Mouse (Mus musculus): Measurements from ENCODE around the gene Hnrnpdl. TPM values are rescaled to one million over a fixed set of nuclear protein-coding genes. Genes with fewer than 3 reads are reported as not detected.

Hnrnpdl gene
- polyA plus RNA-seq, 1 experiment from 2014 or later: 202 TPM

DNA sequence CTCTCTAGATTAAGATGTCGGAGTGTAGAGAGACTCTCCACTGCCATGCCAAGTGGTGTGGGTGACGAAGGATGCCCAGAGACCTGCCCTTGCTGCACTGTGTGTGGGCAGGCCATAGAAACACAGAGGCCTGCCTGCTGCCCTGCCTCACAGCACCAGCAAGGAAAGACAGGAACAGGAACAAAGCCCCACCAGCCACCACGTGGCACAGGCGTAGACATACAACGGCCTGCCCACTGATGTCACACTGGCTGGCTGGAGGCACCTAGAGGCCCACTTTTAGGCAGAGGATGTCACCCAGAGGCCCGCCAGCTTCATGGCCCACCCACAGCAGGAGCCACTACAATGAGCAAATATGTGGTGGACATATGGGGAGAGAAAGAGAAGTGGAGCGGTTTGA, 39.4 kb downstream of the Hnrnpdl start:
- DNase-seq (ENCODE audit: low spot score) (no peak), ATAC-seq (ENCODE audit: low FRiP score) (no peak)
- Histone ChIP-seq H3K4me1 (replicated peaks; ENCODE audit: control insufficient read depth, insufficient read depth, low read length) (no peaks in the 10 kb centered on the region), H3K9ac (no peak overlapping the region), H3K9me3 (ENCODE audit: control insufficient read depth, low read length) (0 out of 2 replicates have a peak, but pooled peaks cover 4% of the 10 kb centered on the region), H3K27me3 (ENCODE audit: control insufficient read depth, insufficient read depth, low read length) (no peaks in the 10 kb centered on the region), H3K4me3 (replicated peaks; ENCODE audit: low read length) (no peak overlapping the region), H3K27ac (no peak overlapping the region), H3K36me3 (replicated peaks; ENCODE audit: control insufficient read depth, insufficient read depth) (no peaks in the 10 kb centered on the region), H3K4me2 (replicated peaks) (no peak overlapping the region)
- 81% methylated on average over 7 of the region's 7 CpGs for WGBS

DNA sequence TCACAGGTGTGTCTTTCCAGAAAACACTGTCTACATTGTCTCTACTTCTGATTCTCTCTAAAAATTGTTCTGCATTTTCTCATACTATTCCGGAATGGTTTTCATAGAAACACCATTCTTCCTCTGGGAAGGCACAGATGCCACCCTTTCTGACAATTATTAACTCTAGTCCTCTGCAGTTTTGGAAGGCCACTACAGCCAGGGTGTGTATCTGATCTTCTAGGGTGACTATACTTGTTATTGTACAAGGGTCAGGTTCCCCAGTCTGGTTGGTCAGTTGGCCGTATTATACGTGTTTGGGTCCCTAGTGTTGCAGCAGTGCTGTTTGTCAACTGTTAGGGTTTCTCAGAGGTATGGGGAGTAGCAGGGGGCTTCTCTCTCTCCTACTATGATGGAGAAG, 44.8 kb downstream of the Hnrnpdl start:
- 92% methylated on average over 3 of the region's 3 CpGs for WGBS
- Histone ChIP-seq H3K27ac (no peak overlapping the region), H3K27me3 (ENCODE audit: control insufficient read depth, insufficient read depth, low read length) (no peaks in the 10 kb centered on the region), H3K36me3 (replicated peaks; ENCODE audit: control insufficient read depth, insufficient read depth) (no peaks in the 10 kb centered on the region), H3K9ac (no peak overlapping the region), H3K4me2 (replicated peaks) (no peak overlapping the region), H3K4me3 (replicated peaks; ENCODE audit: low read length) (no peak overlapping the region), H3K4me1 (replicated peaks; ENCODE audit: control insufficient read depth, insufficient read depth, low read length) (no peaks in the 10 kb centered on the region), H3K9me3 (ENCODE audit: control insufficient read depth, low read length) (0 out of 2 replicates have a peak, but pooled peaks cover 4% of the 10 kb centered on the region)
- ATAC-seq (ENCODE audit: low FRiP score): no peak
- no peak for DNase-seq (ENCODE audit: low spot score)

DNA sequence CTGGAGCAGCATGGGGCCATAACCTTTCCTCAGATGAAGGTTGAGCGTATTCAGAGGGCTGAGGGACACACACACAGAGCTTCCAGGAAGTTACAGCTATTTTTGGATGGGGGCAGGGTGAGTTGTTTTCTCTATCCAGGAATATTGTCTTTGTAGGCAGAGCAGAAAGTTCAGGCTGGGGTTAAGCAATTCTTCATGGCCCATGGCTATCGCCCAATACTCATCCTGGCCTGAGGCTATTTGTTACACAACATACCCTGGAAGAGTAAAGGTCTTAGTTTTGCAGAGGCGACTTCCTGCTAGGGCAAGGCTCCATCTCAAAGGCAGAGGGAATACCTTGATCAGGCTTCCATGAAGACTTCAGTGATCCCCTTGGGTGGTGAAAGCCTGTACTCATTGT, 45.3 kb downstream of the Hnrnpdl start:
- no peak for ATAC-seq (ENCODE audit: low FRiP score)
- no peak overlapping the region for H3K27ac ChIP-seq
- no peaks in the 10 kb centered on the region for H3K4me1 ChIP-seq (replicated peaks; ENCODE audit: control insufficient read depth, insufficient read depth, low read length)
- WGBS: 85% methylated on average over 3 of the region's 3 CpGs
- no peaks in the 10 kb centered on the region for H3K27me3 ChIP-seq (ENCODE audit: control insufficient read depth, insufficient read depth, low read length)
- H3K36me3 ChIP-seq (replicated peaks; ENCODE audit: control insufficient read depth, insufficient read depth): no peaks in the 10 kb centered on the region
- DNase-seq (ENCODE audit: low spot score): no peak
- no peak overlapping the region for H3K4me3 ChIP-seq (replicated peaks; ENCODE audit: low read length)
- H3K9ac ChIP-seq: no peak overlapping the region
- H3K9me3 ChIP-seq (ENCODE audit: control insufficient read depth, low read length): 0 out of 2 replicates have a peak, but pooled peaks cover 4% of the 10 kb centered on the region
- no peak overlapping the region for H3K4me2 ChIP-seq (replicated peaks)

Other genes with a start within 250 kb of the Hnrnpdl start
- 1.0 and 1.1 TPM in 2 replicates for gene Vamp9, start 133.4 kb downstream of the Hnrnpdl start, polyA plus RNA-seq (2014; fragmentation: Nextera tagmentation; extraction: Ambion mirVana)
- 105 and 122 TPM in 2 replicates for gene Hnrnpd, start 60.7 kb downstream of the Hnrnpdl start, polyA plus RNA-seq (2014; fragmentation: Nextera tagmentation; extraction: Ambion mirVana)
- gene 4930524J08Rik, start 60.6 kb downstream of the Hnrnpdl start, polyA plus RNA-seq (2014; fragmentation: Nextera tagmentation; extraction: Ambion mirVana): 3.4 and 4.0 TPM in 2 replicates
- gene Enoph1, start 321 bp upstream of the Hnrnpdl start, polyA plus RNA-seq (2014; fragmentation: Nextera tagmentation; extraction: Ambion mirVana): 44.3 and 54.0 TPM in 2 replicates
- 24.2 and 26.8 TPM in 2 replicates for gene Tmem150c, start 120.1 kb upstream of the Hnrnpdl start, polyA plus RNA-seq (2014; fragmentation: Nextera tagmentation; extraction: Ambion mirVana)

Data from hindbrain, embryonic 14.5 days (tissue).